Mouse (Mus musculus) erythroblast, adult 5-6 weeks (primary cell): ENCODE data around the gene Ubac2. TPM values are rescaled to one million over a fixed set of nuclear protein-coding genes. Genes with fewer than 3 reads are reported as not detected.
"Not testable (repeated sequence)": the region's sequence is repeated elsewhere in the genome, so short reads cannot be mapped to it uniquely, and the experiment has no call there.

Experiments
- ATAC-seq: replicated peaks from 2 replicates; pipeline ENCODE4 v1.8.0; 2016; ENCODE audit warnings: moderate number of reproducible peaks, mild to moderate bottlenecking, moderate TSS enrichment, inconsistent platforms; ENCODE audit not compliant: poor library complexity, low FRiP score, severe bottlenecking
- total RNA-seq, 2 experiments: library from RNA; stranded (forward) in 1 of 2; stranded (reverse) in 1 of 2; fragments of 150-400 nt in 1 of 2; fragments of 200-764, 138-1000 nt in 1 of 2; gene quantifications; 2 replicates each; pipeline versions ENCODE4 v1.2.3 to v1.2.4; 2015 to 2017; ENCODE audit warnings: low replicate concordance in 2 of 2

Gene Ubac2
- total RNA-seq, 2 experiments from 2014 or later = 5.8 to 7.7 TPM

DNA sequence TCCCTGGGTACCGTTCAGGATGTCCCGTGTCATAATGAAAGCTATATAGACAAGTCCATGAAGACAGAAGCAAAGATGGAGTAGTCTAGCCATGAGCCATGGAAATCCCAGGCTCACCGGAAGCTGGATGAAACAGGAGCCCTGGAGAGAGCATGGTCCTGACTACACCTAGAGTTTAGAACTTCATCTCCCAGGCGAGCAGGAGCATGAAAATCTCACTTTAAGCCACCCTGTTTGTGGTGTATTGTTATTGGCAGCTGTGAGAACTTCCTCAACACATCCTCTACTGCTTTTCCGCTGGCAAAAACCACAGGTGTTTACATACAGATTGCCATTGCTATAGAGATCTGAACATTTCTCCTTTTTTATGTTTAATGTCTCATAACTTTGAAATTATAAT lies 185.2 kb downstream of the Ubac2 start:
- no peak for ATAC-seq

DNA sequence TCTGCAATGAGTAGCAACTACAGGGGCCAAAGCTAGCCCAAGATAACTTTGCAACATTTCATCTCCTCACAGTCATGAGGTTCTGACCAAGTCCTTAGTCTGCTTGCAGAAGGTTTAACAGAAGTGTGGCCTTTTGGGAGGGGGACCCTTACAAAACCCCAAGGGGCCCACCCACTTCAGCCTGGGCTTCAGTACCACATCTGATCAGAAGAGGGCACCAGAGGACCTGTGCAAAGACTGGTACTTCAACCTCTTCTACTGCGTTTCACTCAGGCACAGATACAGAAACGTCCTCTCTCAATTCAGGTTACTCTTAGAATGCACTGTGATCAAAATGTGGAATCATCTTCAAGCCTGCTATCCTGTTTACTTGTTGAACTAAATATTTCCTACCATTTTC lies 186.1 kb downstream of the Ubac2 start:
- no peak for ATAC-seq

- ATAC-seq = no peak
Measured at GRCm38 (mm10) chr14:122066243-122066642, 187.8 kb downstream of the Ubac2 start.

GRCm38 (mm10) chr14:122068036-122068435 lies 189.6 kb downstream of the Ubac2 start:
- ATAC-seq = not testable (repeated sequence)

DNA sequence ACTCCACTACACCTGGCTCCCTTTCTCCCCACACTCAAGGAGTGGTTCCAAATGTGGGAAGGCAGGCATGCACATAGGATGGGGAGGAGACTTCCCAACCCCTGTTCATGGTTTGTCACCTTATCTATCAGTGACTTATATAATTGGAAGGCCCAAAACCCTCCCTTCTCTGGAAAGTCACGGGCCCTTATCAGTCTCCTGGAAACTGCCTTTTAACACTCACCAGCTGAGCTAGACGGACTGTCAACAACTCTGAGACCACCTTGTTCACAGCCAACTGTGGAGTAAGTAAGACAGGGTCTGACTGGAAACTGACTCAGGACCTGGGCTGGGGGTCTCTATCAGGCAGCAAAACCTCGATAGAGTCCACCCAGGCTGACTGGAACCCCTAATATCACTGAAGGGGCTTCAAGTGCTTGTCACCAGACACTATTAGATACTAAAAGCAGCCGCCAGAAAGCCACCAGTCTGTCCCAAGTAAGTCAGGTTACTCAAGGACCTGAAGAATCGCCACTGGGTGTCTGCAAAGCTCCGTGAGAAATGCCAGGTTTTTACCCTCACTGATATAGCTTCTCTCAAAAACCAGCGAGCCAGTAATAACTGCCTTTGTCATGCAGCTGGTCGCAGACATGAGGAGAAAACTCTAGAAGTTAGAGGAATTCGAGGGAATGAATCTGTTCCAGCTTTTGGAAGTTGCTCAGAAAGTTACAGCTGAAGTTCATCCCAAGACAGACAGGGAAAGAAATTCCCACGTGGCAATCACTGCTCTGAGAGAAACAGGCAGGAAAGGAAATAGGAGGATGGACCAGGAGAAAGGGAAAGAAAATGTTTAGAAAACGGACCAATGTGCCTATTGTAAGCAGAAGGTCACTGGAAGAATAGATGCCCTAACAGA lies 190.6 kb downstream of the Ubac2 start:
- ATAC-seq = no peak

- ATAC-seq = no peak
Measured at GRCm38 (mm10) chr14:122069948-122070347, 191.5 kb downstream of the Ubac2 start.

Other genes with a start within 250 kb of the Ubac2 start
- 0.19 and 4.8 TPM in 2 replicates for gene Dock9, start 80.8 kb upstream of the Ubac2 start, total RNA-seq (2015; ENCODE audit: low replicate concordance)
- gene Dock9, start 80.8 kb upstream of the Ubac2 start, total RNA-seq (2017; ENCODE audit: low replicate concordance) = 1.1 and 1.5 TPM in 2 replicates
- gene Gpr18, start 37.2 kb downstream of the Ubac2 start, total RNA-seq (2015; ENCODE audit: low replicate concordance) = 0.63 TPM in 1 of 2 replicates, not detected in the other
- gene Gpr18, start 37.2 kb downstream of the Ubac2 start, total RNA-seq (2017; ENCODE audit: low replicate concordance) = 0.42 and 0.51 TPM in 2 replicates
- 0.19 and 1.7 TPM in 2 replicates for gene Gpr183, start 86.6 kb downstream of the Ubac2 start, total RNA-seq (2015; ENCODE audit: low replicate concordance)
- gene Gpr183, start 86.6 kb downstream of the Ubac2 start, total RNA-seq (2017; ENCODE audit: low replicate concordance) = 0.98 and 2.3 TPM in 2 replicates
- gene Timm8a2, start 156.1 kb downstream of the Ubac2 start, total RNA-seq (2015; ENCODE audit: low replicate concordance) = not detected in 2 replicates
- gene Timm8a2, start 156.1 kb downstream of the Ubac2 start, total RNA-seq (2017; ENCODE audit: low replicate concordance) = not detected in 2 replicates
- 26.7 and 34.9 TPM in 2 replicates for gene Tm9sf2, start 228.4 kb downstream of the Ubac2 start, total RNA-seq (2015; ENCODE audit: low replicate concordance)
- 28.7 and 35.7 TPM in 2 replicates for gene Tm9sf2, start 228.4 kb downstream of the Ubac2 start, total RNA-seq (2017; ENCODE audit: low replicate concordance)